Mouse (Mus musculus) heart, adult 2 months (tissue): ENCODE measurements at regions not wholly inside any gene's neighbourhood (a gene's known extent, or its start where the extent isn't known, plus 50 kb on each side); places are given as distances from the start of the nearest gene placed in this dataset.

ENCODE experiments used
- CTCF ChIP-seq: fragments of 200-600 bp; IDR thresholded peaks from 2 replicates; pipeline ENCODE4 v1.8.1; 2022; ENCODE audit warnings: antibody characterized with exemption, mild to moderate bottlenecking, moderate library complexity
- EP300 ChIP-seq: fragments of 200-500 bp; IDR thresholded peaks from 2 replicates; pipeline ENCODE4 v1.6.1; 2011; ENCODE audit warnings: low read depth, low read length, control low read depth; ENCODE audit not compliant: insufficient read depth
- POLR2A ChIP-seq: fragments of 200-500 bp; IDR thresholded peaks from 2 replicates; pipeline ENCODE4 v1.6.1; 2011; ENCODE audit warnings: mild to moderate bottlenecking, low read depth, low read length, control low read depth; ENCODE audit not compliant: insufficient read depth

DNA sequence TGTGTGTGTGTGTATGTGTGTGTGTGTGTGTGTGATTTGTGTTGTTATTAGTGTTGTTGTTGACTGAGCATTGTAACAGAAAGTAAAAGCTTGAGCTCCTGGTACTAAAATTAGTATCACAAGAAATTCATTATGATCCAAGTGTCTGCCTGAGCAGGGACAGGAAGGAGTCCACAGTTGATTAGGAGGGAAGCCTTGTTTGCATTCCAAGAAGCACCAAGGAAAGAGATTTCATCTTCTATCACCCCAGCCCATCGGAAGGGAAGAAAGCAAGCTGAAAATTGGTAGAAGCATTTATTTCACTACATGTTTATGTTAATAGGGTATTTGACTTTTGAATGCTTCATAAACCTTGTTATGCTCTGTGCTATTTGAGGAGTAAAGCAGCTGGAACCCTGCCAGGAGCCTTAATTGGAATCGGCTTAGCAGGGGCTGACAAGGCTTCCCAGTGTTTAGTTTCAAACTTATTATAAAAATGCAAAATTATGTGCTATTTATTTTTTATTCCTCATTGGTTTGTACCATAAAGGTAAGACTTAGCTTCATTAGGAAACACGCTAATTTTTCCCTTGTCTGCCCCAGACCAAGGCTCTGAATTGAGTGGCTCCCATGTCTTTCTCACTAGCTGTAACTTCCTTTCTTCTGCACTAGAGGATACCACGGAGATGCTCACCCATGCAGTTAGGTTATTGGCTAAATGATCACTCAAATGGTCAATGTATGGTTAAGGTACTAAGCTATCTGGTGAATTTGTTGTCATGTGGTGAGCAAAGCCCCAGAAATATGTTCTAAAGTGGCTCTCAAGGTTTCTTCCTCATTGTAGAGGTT lies 318.6 kb downstream of the Serpinb8 start:
- TF ChIP-seq CTCF (no peak), EP300 (no peak), POLR2A (no peak)
